Mouse (Mus musculus): Measurements from ENCODE around the gene Pik3r5.

The Pik3r5 gene

DNA sequence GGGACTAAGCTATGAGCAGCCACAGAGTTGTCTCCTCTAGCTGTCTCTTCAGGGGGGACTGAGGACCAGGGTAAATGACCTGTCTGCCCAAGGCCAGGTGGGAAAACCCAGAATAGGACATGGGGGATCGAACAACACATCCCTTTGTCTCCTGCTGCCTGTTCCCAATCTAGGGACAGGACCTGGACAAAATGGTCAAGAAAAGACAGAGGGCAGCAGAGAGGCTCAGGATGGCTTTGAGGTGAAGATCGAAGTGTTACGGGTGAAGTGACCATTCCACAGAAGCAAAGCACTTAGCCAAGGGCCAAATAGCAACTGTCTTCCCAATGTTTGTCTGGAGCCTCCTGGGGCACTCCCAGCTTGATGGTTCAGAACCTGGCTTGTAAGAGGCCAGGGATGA is 54.2 kb downstream of the Pik3r5 start:
- CTCF ChIA-PET = interaction anchor here in 3 of 4 experiments (1.2 to 2.8 kb wide), 9 partner anchors 8 to 103 kb away, joined by 4 to 14 read pairs (median 7); partner anchors contain the start of gene Ntn1 (in 1 of the 3)

DNA sequence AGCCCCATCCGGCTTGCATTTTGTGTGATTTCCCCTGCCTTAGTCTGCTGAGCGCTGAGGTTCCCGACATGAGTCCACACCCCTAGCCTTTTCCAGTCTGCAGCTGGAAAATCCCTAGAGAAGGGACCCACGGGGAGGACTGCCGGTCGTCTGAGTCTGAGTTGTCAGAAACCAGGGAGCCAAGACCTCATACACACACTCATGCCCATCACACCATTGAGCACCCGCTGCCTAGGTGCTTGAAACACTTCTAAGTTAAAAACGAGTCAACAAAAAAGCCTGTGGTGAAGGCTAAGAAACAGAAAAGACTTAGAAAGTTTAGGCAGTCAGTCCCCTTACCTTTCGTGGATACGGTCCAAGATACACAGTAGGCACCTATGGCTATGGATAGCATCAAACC is 55.8 kb downstream of the Pik3r5 start:
- ChIA-PET POLR2A (interaction anchor here in 1 of 4 experiments (0.6 to 1.2 kb wide), 2 partner anchors 137 to 201 kb away, joined by 3 read pairs; no protein-coding TSS in a partner anchor), CTCF (interaction anchor here in 1 of 4 experiments (0.6 kb wide), 1 partner anchor 478 kb away, joined by 4 read pairs; no protein-coding TSS in a partner anchor)

More for the DNA sequence above, 54.2 kb downstream of the Pik3r5 start:
- POLR2A ChIA-PET = no interaction called here

DNA sequence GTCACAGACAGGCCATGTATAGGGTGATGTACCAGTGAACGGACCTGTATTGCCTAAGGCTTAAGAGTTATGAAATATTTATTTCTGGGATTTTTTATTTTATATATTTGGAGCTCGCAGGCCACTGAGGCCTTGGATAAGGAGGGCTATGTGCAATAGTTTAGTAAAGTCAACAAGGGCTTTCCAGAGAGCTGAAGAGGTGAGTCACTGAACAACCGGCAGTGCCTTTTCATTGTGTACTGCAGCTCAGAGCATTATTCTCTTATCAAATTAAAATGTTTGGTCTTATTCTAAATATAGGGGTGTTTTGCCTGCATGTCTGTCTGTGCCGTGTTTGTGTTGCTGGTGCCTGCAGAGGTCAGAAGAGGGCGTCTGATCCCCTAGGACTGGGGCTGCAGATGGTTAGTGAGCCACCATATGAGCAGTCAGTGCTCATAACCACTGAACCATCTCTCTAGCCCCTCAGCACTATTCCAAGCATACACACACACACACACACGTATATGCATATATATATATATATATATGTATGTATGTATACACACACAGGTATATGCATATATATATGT is 56.4 kb downstream of the Pik3r5 start:
- CTCF ChIA-PET = no interaction called here
- POLR2A ChIA-PET = interaction anchor here in 1 of 4 experiments (1.2 kb wide), 1 partner anchor 138 kb away, joined by 3 read pairs; no protein-coding TSS in a partner anchor

DNA sequence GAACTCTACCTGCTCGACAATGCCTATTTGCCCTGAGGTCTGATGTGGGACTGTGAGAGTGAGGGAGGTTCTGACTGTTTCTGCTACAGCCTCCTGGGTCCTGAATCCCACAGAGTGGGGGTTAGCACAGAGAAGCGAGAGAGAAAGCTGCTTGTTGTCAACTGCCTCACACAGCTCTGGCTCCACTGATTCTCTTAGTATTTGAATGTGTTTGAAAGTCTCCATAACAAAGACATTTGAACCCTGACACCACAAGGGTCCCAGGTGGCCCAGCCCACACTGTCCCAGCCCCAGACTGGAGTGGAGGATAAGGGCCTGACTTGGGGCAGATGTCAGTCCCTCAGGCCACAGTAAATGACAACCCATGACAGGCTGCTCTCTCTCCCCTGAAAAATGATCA is 57.3 kb downstream of the Pik3r5 start:
- ChIA-PET POLR2A (interaction anchor here in 3 of 4 experiments (0.6 to 1.2 kb wide), 3 partner anchors 47 to 466 kb away, joined by 3 to 8 read pairs (median 4); partner anchors contain the start of gene Myh10 (in 1 of the 3)), CTCF (interaction anchor here in 1 of 4 experiments (0.9 to 1.0 kb wide), 2 partner anchors 42 to 44 kb away, joined by 3 to 5 read pairs; no protein-coding TSS in a partner anchor)

DNA sequence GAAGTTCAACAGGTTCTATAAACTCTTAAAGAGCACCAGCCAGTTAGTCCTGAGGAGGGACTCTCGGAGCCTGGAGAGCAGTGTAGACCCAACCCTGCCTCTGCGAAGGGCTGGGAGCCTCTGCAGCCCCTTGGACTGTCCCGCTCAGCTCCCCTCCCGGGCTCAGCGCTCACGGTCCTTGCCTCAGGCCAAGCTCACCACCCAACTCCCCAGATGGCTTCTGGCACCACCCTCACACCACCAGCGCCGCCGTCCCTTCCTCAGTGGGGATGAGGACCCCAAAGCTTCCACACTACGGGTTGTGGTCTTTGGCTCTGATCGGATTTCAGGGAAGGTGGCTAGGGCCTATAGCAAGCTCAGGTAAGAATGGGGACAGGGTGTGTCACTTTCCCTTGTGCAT is 60.7 kb downstream of the Pik3r5 start:
- ChIA-PET POLR2A (interaction anchor here in 1 of 4 experiments (0.6 kb wide), 1 partner anchor 28 kb away, joined by 3 read pairs; no protein-coding TSS in a partner anchor), CTCF (interaction anchor here in 1 of 4 experiments (1.4 to 3.4 kb wide), 2 partner anchors 8 to 40 kb away, joined by 4 to 12 read pairs; no protein-coding TSS in a partner anchor)

DNA sequence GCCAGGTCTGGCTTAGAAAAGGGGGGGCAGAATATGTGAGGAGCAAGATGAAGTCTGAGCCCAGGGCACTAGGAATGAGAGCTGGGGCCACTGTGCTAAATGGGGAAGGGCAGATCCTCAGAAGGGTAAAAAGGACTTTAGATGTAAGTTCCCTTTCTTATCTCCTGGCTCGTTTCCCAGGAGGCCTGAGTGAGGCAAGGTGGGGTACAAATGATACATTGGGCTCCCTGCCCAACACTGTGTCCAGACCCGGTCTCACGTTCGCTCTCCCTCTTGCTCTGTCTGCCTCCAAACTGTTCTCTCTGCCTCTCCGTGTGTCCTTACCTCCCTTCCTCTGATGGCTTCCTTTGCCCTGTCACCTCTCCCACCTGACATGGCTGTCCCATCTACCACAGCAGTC is 61.8 kb downstream of the Pik3r5 start:
- POLR2A ChIA-PET = interaction anchor here in 1 of 4 experiments (0.6 to 1.4 kb wide), 2 partner anchors 14 to 329 kb away, joined by 4 to 5 read pairs; no protein-coding TSS in a partner anchor
- CTCF ChIA-PET = interaction anchor here in 2 of 4 experiments (0.9 to 3.4 kb wide), 5 partner anchors 9 to 62 kb away, joined by 3 to 12 read pairs (median 4); no protein-coding TSS in a partner anchor

DNA sequence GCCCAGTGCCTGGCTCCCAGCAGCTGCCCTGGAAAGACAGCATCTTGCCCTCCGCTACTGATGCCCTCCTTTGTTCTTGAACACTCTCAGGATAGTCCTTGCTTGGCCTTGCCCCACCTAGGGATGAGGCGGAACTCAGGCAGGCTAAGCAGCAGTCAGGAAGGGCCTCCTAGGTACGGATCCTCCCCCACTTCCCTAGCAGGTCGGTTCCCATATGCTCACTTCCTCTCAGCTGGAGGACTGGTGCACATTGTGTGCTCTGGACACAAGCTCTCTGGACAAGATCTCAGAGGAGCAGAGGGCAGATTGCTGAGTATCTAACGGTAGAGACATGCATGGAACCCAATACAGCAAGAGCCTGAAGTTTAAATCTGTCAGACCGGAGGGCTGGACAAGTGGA is 65.2 kb downstream of the Pik3r5 start:
- POLR2A ChIA-PET = no interaction called here
- CTCF ChIA-PET = no interaction called here

DNA sequence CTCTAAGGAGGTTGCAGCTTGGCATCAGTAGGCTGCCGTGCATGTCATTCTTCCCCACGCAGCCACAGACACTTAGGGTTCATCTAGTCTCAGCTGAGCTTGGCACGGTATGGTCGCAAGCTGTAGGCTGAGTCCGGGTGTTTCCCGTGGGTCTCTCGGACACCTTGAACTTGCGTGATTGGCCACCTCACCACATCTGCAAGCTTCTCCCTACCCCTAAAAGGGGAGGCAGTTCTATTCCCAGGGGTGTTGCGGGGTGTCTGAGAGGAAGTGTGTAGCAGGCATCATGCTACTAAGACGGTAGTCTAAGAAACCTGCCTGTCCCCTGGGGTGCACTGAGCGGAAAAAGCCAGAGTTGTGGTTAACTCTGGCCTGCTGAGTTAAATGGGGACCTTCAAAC is 66.6 kb downstream of the Pik3r5 start:
- CTCF ChIA-PET = interaction anchor here in 1 of 4 experiments (0.6 kb wide), 1 partner anchor 681 kb away, joined by 3 read pairs; no protein-coding TSS in a partner anchor
- POLR2A ChIA-PET = interaction anchor here in 2 of 4 experiments (0.9 to 1.4 kb wide), 2 partner anchors 38 to 195 kb away, joined by 3 read pairs; no protein-coding TSS in a partner anchor

DNA sequence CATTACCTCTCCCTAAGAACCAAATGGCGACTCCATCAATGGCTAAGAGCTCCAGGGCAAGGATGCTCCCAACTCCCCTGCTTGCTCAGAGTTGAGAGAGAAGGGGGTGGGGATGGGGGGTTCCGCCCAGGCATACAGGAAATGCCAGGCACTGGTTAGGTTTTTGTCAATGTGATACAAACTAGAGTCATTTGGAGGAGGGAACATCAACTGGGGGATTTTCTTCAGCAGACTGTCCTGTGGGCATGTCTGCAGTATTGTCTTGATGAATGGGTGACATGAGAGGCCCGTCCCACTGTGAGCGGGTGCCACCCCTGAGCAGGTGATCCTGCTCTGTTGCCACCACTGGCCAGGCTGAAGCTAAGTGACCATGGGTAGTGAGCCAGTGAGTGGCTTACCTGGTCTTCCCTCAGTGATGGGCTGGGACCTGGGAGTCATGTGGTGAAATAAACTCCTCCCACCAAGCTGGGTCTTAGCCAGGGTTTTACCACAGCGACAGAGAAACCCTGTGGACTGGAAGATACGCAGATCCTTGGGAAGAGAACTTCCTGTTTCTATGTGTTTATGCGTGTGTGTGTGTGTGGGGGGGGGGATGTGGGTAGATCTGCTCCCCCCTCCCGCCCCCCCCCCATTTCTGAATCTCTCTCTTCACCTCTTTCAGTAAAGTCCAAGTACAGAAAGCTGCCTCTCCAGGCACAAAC is 67.2 kb downstream of the Pik3r5 start:
- CTCF ChIA-PET = interaction anchor here (0.6 to 3.0 kb wide), 10 partner anchors 14 to 1043 kb away, joined by 3 to 13 read pairs (median 4); no protein-coding TSS in a partner anchor

DNA sequence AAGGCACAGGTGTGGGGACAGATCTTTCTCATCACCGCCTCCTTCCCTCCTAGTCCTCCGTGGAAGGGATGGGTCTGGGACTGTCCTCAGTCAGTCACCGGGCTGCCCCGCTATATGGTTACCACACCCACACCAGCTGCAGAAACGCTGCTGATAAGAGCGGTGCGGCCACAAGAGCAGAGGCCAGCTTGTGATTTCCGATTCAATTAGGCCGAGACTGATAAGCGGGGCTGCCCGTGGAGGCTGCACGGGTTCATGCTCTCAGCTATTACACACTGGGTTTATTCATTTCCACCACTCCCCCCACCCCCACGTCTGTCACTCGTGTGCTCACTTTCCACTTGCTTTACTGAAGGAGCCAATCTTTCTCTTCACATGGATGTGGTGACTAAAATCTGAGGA is 69.0 kb downstream of the Pik3r5 start:
- ChIA-PET POLR2A (interaction anchor here in 1 of 4 experiments (1.4 kb wide), 1 partner anchor 190 kb away, joined by 3 read pairs; the partner anchor contains the start of gene Myh10), CTCF (interaction anchor here (0.9 to 3.0 kb wide), 4 partner anchors 16 to 31 kb away, joined by 3 to 10 read pairs (median 4); no protein-coding TSS in a partner anchor)

More for the DNA sequence above, 67.2 kb downstream of the Pik3r5 start:
- POLR2A ChIA-PET = interaction anchor here in 2 of 4 experiments (0.6 to 1.4 kb wide), 4 partner anchors 37 to 195 kb away, joined by 3 read pairs; partner anchors contain the start of gene Myh10 (in 1 of the 2)

DNA sequence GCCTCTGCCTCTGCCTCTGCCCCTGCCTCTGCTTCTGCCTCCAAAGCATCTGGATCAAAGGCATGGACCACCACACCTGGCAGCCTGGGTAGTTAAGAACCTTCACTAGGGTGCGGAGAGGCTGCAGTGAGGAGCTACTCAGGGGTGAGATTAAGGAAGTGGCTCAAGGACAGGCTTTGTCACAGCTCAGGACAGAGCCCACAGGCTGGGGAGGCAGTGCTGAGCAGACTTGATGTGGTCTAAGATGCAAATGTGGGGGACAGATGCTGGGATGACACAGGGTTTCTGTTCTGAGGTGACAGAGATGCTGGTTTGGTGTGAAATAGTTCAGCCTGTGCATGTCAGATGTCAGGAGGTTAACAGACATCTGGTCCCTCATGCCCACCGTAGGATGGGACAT is 70.5 kb downstream of the Pik3r5 start:
- ChIA-PET POLR2A (interaction anchor here in 1 of 4 experiments (1.0 kb wide), 1 partner anchor 49 kb away, joined by 3 read pairs; no protein-coding TSS in a partner anchor), CTCF (no interaction called here)

DNA sequence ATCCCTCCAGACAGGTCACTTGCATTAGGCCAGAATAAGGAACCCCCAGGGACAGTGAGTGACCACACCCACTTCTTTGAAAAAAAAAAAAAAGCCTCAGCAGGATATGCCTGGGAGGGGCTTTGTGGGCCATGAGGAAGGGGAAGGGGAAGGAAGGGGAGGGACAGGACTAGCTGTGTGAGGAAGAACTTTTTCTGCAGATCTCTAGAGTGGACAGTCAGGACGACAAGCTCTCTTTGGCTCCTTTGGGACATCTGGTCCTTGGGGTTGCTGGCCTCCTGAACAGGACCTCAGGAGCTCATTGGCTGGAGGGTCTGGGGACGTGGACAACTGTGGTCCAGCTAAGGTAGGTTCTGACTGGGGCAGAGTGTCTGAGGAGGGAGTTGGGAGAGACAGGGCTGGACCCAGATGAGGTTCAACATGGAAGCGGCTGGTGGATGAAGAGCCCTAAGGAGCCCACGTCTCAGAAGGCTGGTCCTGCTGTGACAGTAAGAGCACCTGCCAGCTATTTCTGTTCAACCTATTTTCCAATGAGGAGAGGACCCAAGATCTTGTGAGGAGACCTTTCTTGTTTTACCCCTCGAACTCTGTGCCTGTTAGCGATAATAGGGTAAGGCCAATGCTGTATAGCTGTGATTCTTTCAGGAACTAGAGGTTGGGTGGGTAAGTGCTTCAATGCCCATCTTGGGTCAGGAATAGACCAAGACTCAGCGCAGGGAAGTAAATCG is 71.1 kb downstream of the Pik3r5 start, which contains the start of gene Pik3r6:
Gene Pik3r6, plus strand, starts transcription at position 118 of the 728 bp plus-strand sequence.
- ChIA-PET POLR2A (interaction anchor here in 1 of 4 experiments (1.0 kb wide), 1 partner anchor 49 kb away, joined by 3 read pairs; no protein-coding TSS in a partner anchor), CTCF (no interaction called here)

DNA sequence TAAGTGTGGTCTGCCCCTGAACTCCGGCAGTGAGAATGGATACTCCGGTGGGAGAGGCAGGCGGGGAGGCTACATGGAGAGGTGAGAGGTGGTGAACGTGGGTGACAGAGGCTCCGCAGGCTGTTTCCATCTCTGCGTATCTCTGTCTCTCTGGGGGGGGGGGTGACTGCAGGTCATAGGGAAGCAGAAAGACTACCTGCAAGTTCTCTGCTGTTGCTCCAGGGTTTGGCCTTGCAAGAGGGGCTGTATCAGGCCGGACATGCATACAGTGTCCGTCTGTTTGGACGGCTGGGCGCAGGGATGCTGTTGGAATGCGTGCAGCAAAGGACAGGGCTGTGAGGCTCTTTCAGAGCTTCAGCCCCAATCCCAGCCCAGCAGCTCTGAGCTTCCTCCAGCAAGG is 73.0 kb downstream of the Pik3r5 start:
- CTCF ChIA-PET = no interaction called here
- POLR2A ChIA-PET = interaction anchor here in 1 of 4 experiments (1.4 to 1.5 kb wide), 2 partner anchors 10 to 23 kb away, joined by 3 read pairs; no protein-coding TSS in a partner anchor

DNA sequence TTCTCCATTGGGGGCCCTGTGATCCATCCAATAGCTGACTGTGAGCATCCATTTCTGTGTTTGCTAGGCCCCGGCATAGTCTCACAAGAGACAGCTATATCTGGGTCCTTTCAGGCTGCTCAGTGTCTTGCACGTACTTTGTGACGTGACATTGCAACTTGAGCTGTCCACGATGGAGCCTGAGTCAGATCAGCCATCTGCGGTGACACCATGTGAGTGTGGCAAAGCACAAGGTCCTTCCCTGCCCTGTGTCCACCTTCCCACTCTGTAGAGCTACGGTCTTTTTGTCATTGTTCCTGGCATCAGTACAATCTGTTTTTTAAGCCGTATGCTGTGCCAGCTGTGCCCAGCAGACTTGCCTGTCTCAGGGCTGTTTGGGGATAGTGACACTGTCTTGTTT is 75.3 kb downstream of the Pik3r5 start:
- POLR2A ChIA-PET = interaction anchor here in 1 of 4 experiments (1.5 kb wide), 1 partner anchor 13 kb away, joined by 5 read pairs; no protein-coding TSS in a partner anchor
- CTCF ChIA-PET = interaction anchor here in 1 of 4 experiments (0.6 kb wide), 1 partner anchor 933 kb away, joined by 11 read pairs; no protein-coding TSS in a partner anchor

DNA sequence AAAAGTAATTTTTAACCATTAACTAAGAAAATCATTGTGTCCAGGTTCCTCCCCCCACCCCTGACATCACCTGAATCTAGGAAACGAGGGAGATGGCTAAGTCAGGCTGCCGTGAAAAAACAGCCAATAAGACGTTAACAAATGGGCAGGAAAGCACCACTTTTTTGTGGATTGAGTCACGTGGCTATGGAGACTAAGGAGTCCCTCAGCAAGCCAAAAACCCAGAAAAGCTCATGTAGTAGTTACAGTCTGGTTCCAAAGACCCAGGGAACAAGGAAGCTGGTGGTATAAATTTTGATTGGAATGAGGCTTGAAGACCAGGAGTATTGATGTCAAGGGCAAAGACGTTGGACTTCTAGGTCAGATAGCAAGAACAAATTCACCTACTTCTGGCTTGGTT is 76.7 kb downstream of the Pik3r5 start:
- POLR2A ChIA-PET = no interaction called here

DNA sequence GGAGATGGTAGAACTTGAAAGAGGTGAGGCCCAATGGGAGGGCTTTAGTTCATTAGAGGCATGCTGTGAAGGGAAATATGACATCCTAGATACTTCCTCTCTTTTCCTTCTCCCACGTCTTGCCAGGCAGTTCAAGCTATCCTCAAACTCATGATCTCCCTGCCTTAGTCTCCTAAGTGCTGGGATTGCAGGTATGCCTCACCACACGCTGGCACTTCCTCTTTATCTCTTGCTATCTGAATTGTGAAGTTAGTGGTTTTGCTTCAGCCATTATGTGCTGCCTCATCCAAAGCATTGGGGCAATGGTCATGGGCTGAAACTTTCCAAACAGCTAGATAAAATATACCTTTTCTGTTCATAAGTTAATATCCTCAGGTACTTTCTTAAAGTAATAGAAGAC is 77.3 kb downstream of the Pik3r5 start:
- CTCF ChIA-PET = no interaction called here

More for the DNA sequence above, 76.7 kb downstream of the Pik3r5 start:
- CTCF ChIA-PET = no interaction called here

DNA sequence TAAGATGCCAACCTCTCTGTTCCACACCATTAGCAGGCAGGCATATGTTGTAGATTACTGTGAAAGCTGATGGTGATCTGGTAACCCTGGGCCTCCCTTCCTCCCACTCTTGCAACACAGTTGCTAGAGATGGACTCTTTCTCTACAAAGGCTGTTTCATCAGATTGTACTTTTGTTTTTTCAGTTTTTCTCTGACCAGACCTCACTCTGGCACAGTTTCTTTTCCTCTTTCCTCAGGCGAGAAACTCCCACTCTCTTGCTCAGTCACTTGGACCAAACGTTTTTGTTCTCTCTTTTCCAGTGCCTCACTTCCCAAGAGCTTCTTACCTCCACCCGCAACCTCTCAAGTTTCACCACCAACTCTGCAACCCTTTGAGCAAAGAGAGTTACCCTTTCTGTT is 82.0 kb downstream of the Pik3r5 start:
- CTCF ChIA-PET = no interaction called here
- POLR2A ChIA-PET = no interaction called here

More for the DNA sequence above, 77.3 kb downstream of the Pik3r5 start:
- POLR2A ChIA-PET = no interaction called here

DNA sequence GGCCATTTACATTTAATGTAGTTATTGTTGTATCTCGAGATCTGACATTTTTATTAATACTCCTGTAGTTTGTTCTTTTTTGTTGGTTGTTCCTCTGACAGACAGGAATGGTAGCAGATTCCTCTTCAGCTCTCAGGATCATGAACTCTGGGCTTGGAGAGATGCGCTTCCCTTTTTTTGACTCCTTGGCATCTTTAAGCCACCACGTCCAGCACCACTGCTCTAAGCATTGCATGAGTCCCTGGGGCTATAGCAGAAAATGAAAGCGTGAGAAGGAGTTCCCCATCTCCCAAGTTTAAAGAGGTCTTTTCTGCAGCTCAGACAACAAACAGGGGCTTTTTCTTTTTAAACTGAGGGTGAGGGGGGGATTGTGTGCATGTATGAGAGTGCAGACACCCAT is 87.4 kb downstream of the Pik3r5 start:
- CTCF ChIA-PET = interaction anchor here in 3 of 4 experiments (0.7 to 1.7 kb wide), 4 partner anchors 11 to 47 kb away, joined by 3 to 5 read pairs (median 4); no protein-coding TSS in a partner anchor
- POLR2A ChIA-PET = interaction anchor here in 1 of 4 experiments (0.6 to 1.2 kb wide), 2 partner anchors 14 to 183 kb away, joined by 3 to 4 read pairs; no protein-coding TSS in a partner anchor

All from embryonic stem cell, embryonic (primary cell).